Mouse (Mus musculus): ENCODE data around the gene Kcnh6.

DNA sequence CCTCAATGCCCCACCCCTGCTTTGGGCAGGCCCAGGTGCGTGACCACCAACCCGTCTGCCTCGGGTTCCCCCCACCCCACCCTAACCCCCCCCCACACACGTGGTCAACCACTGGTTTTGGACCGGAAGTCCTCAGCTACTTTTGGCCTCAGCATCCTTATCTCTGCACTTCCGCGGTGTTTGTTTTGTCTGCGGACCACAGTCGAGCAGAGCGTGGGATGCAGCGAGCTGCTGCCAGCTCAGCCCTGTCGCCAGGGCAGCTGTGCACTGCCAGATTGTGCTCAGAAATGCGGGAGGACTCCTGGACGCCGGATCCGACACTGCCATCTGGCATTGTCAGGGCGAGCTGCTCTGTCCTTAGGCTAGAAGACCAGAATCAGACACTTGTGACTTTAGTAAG lies 48.6 kb upstream of the Kcnh6 start:
- TF ChIP-seq POLR2A (IDR thresholded peaks at IDR 0.05; ENCODE audit: insufficient read depth, low read depth, low read length) (no peak), CTCF (IDR thresholded peaks at IDR 0.05) (no peak)
